Mouse (Mus musculus) granulocyte monocyte progenitor cell, adult 5-6 weeks (primary cell): ENCODE results near the gene Susd2. TPM values are rescaled to one million over a fixed set of nuclear protein-coding genes. Genes with fewer than 3 reads are reported as not detected.

ENCODE experiments used
- total RNA-seq, 2 experiments: library from RNA; stranded (forward) in 1 of 2; stranded (reverse) in 1 of 2; fragments of 200-712, 200-1000 nt in 1 of 2; fragments of >200 nt in 1 of 2; fragmentation: Nextera tagmentation in 1 of 2; gene quantifications; 2 replicates each; pipeline ENCODE4 v1.2.3; 2014 to 2017

Gene Susd2
- total RNA-seq, 2 experiments from 2014 or later: 0.26 TPM; not detected in 1

Other genes starting within 250 kb of the Susd2 start
- not detected in 2 replicates for gene Upb1, start 242.9 kb downstream of the Susd2 start, total RNA-seq (2014; fragmentation: Nextera tagmentation)
- gene Upb1, start 242.9 kb downstream of the Susd2 start, total RNA-seq (2017): 0.31 TPM in 1 of 2 replicates, not detected in the other
- gene Snrpd3, start 126.5 kb downstream of the Susd2 start, total RNA-seq (2014; fragmentation: Nextera tagmentation): 97.0 and 127 TPM in 2 replicates
- 74.4 and 109 TPM in 2 replicates for gene Snrpd3, start 126.5 kb downstream of the Susd2 start, total RNA-seq (2017)
- gene Gucd1, start 126.0 kb downstream of the Susd2 start, total RNA-seq (2014; fragmentation: Nextera tagmentation): 11.8 and 20.1 TPM in 2 replicates
- 11.8 and 15.4 TPM in 2 replicates for gene Gucd1, start 126.0 kb downstream of the Susd2 start, total RNA-seq (2017)
- gene Lrrc75b, start 83.7 kb downstream of the Susd2 start, total RNA-seq (2014; fragmentation: Nextera tagmentation): not detected in 2 replicates
- not detected in 2 replicates for gene Lrrc75b, start 83.7 kb downstream of the Susd2 start, total RNA-seq (2017)
- 1.7 TPM in 1 of 2 replicates, not detected in the other for gene Ggt1, start 82.4 kb downstream of the Susd2 start, total RNA-seq (2014; fragmentation: Nextera tagmentation)
- gene Ggt1, start 82.4 kb downstream of the Susd2 start, total RNA-seq (2017): 1.7 TPM in 1 of 2 replicates, not detected in the other
- 2.3 and 6.4 TPM in 2 replicates for gene Ggt5, start 54.7 kb downstream of the Susd2 start, total RNA-seq (2014; fragmentation: Nextera tagmentation)
- 2.4 and 3.6 TPM in 2 replicates for gene Ggt5, start 54.7 kb downstream of the Susd2 start, total RNA-seq (2017)
- gene Cabin1, start 120.3 kb upstream of the Susd2 start, total RNA-seq (2014; fragmentation: Nextera tagmentation): 48.8 and 68.8 TPM in 2 replicates
- gene Cabin1, start 120.3 kb upstream of the Susd2 start, total RNA-seq (2017): 23.0 and 24.9 TPM in 2 replicates
- 65.6 and 85.2 TPM in 2 replicates for gene Ddt, start 129.4 kb upstream of the Susd2 start, total RNA-seq (2014; fragmentation: Nextera tagmentation)
- gene Ddt, start 129.4 kb upstream of the Susd2 start, total RNA-seq (2017): 45.0 and 61.0 TPM in 2 replicates
- gene Gm20441, start 136.9 kb upstream of the Susd2 start, total RNA-seq (2014; fragmentation: Nextera tagmentation): not detected in 2 replicates
- gene Gm20441, start 136.9 kb upstream of the Susd2 start, total RNA-seq (2017): not detected in 2 replicates
- 4.5 and 12.9 TPM in 2 replicates for gene Gstt3, start 137.4 kb upstream of the Susd2 start, total RNA-seq (2014; fragmentation: Nextera tagmentation)
- 4.4 and 4.7 TPM in 2 replicates for gene Gstt3, start 137.4 kb upstream of the Susd2 start, total RNA-seq (2017)
- gene Gstt1, start 154.6 kb upstream of the Susd2 start, total RNA-seq (2014; fragmentation: Nextera tagmentation): not detected in 2 replicates
- not detected in 2 replicates for gene Gstt1, start 154.6 kb upstream of the Susd2 start, total RNA-seq (2017)
- gene Gstt4, start 178.5 kb upstream of the Susd2 start, total RNA-seq (2014; fragmentation: Nextera tagmentation): not detected in 2 replicates
- not detected in 2 replicates for gene Gstt4, start 178.5 kb upstream of the Susd2 start, total RNA-seq (2017)
- 18.0 and 33.8 TPM in 2 replicates for gene Gstt2, start 193.4 kb upstream of the Susd2 start, total RNA-seq (2014; fragmentation: Nextera tagmentation)
- 17.5 and 31.1 TPM in 2 replicates for gene Gstt2, start 193.4 kb upstream of the Susd2 start, total RNA-seq (2017)
- gene Mif, start 216.2 kb upstream of the Susd2 start, total RNA-seq (2014; fragmentation: Nextera tagmentation): 657 and 889 TPM in 2 replicates
- gene Mif, start 216.2 kb upstream of the Susd2 start, total RNA-seq (2017): 712 and 870 TPM in 2 replicates
- gene Derl3, start 249.4 kb upstream of the Susd2 start, total RNA-seq (2014; fragmentation: Nextera tagmentation): 7.0 TPM in 1 of 2 replicates, not detected in the other
- 2.3 TPM in 1 of 2 replicates, not detected in the other for gene Derl3, start 249.4 kb upstream of the Susd2 start, total RNA-seq (2017)